Mouse (Mus musculus): ENCODE data around the gene Gnl3l. TPM values are rescaled to one million over a fixed set of nuclear protein-coding genes. Genes with fewer than 3 reads are reported as not detected.

Gene Gnl3l
- polyA plus RNA-seq, 1 experiment = 12.1 TPM

DNA sequence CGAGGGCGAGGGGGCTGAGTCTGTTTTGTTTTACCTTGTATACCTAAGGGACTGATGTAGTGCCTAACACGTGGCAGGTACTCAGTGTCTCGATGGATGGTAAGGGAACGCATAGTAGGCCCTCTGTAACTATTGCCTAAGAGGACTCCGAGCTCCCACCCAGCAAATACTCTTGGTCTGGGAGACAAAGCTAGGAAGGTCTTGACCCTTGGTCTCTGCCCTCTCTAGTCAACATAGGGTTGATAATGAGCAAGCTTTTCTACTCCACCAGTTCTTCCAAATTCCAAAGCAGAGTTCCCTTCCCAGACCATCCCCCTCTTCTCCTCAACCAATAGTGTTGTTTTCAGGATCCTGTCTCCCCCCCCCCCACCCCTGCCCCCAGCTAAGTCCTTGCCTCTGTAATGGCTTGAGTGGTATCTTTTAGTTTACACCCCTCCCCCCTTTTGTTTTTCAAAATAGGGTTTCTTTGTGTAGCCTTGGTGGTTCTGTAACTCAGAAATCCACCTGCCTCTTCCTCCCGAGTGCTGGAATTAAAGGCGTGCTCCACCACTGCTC is 32.6 kb upstream of the Gnl3l start:
- no peak overlapping the region for H3K4me3 ChIP-seq (replicated peaks; ENCODE audit: control insufficient read depth, low read depth, low read length)
- H3K4me1 ChIP-seq (ENCODE audit: control insufficient read depth, insufficient read depth, low read length) = no peaks in the 10 kb centered on the region
- 70% methylated on average over 8 of the region's 8 CpGs for WGBS
- no peak overlapping the region for H3K27ac ChIP-seq (ENCODE audit: control insufficient read depth, insufficient read depth, low read depth, low read length, poor library complexity)
- no peak for TF ChIP-seq POLR2A (IDR thresholded peaks at IDR 0.05; ENCODE audit: borderline replicate concordance, control insufficient read depth, low read depth, low read length)
- no peak for TF ChIP-seq CTCF (IDR thresholded peaks at IDR 0.05; ENCODE audit: control insufficient read depth, insufficient read depth, low read length)

DNA sequence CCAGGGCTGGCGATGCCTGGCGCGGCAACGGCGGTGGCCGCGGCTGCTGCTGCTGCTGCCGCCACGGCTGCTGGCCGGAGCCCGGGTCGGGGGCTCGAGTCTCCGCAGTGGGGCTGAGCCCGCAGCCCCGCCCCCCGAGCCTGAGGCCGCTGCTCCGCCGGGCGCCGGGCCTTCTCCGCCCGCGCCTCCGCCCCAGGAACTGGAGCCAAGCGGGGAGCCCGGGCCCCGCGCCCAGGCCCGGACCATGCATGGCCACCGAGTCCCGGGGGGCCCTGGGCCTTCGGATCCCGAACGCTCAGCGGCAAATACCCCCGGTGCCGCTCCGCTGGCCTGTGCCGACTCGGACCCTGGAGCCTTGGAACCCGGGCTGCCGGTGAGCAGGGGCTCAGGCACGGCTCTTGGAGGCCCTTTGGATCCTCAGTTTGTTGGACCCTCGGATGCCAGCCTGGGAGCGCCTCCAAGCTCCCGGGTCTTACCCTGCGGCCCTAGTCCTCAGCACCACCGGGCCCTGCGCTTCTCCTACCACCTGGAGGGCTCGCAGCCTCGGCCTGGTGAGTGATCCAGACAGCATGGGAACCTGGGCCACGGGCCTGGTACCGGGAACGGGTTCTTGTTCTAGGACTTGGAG is 30.4 kb upstream of the Gnl3l start:
- WGBS = 15% methylated on average over 54 of the region's 56 CpGs

DNA sequence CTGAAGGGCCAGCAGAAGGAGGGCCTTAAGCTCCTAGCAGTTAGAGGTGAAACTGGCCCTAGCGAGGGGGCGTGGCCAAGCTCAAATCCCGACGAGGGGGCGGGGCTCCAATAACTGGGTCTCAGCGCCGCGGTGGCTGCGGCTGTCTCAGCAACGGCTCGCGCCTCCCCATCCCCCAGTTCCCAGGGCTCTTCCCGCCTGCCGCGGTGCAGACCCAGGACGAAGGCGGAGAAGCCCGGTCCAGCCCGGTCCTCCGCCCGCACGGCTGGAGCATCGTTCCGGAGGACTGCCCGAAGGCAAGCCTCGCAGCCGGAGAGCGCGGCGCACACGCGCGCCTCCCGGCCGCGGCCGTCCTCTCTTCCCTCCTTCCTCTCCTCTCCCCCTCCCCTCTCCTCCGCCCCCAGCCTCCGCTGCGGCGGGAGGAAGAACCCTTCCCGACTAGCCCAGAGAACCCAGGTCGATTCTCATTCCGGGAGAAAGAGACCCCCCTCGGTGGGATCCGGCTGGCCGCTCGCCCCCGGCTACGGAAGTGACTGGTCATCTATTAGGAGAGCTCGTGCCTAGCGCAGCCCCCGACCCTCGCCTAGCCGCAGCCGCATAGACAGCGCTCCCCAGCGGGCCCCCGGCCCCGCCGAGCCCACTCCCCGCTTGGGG is 29.8 kb upstream of the Gnl3l start:
- TF ChIP-seq POLR2A (IDR thresholded peaks at IDR 0.05; ENCODE audit: borderline replicate concordance, control insufficient read depth, low read depth, low read length) (no peak), CTCF (IDR thresholded peaks at IDR 0.05; ENCODE audit: control insufficient read depth, insufficient read depth, low read length) (no peak)
- WGBS = 13% methylated on average over 44 of the region's 62 CpGs
- Histone ChIP-seq H3K4me1 (ENCODE audit: control insufficient read depth, insufficient read depth, low read length) (no peaks in the 10 kb centered on the region), H3K4me3 (replicated peaks; ENCODE audit: control insufficient read depth, low read depth, low read length) (no peak overlapping the region), H3K27ac (ENCODE audit: control insufficient read depth, insufficient read depth, low read depth, low read length, poor library complexity) (no peak overlapping the region)

More for the DNA sequence above, 30.4 kb upstream of the Gnl3l start:
- H3K4me3 ChIP-seq (replicated peaks; ENCODE audit: control insufficient read depth, low read depth, low read length) = no peak overlapping the region
- no peaks in the 10 kb centered on the region for H3K4me1 ChIP-seq (ENCODE audit: control insufficient read depth, insufficient read depth, low read length)
- no peak overlapping the region for H3K27ac ChIP-seq (ENCODE audit: control insufficient read depth, insufficient read depth, low read depth, low read length, poor library complexity)
- TF ChIP-seq POLR2A (IDR thresholded peaks at IDR 0.05; ENCODE audit: borderline replicate concordance, control insufficient read depth, low read depth, low read length) = no peak
- no peak for TF ChIP-seq CTCF (IDR thresholded peaks at IDR 0.05; ENCODE audit: control insufficient read depth, insufficient read depth, low read length)

- Histone ChIP-seq H3K4me1 (ENCODE audit: control insufficient read depth, insufficient read depth, low read length) (no peaks in the 10 kb centered on the region), H3K4me3 (replicated peaks; ENCODE audit: control insufficient read depth, low read depth, low read length) (no peak overlapping the region), H3K27ac (ENCODE audit: control insufficient read depth, insufficient read depth, low read depth, low read length, poor library complexity) (no peak overlapping the region)
- 72% methylated on average over 11 of the region's 11 CpGs for WGBS
- no peak for TF ChIP-seq POLR2A (IDR thresholded peaks at IDR 0.05; ENCODE audit: borderline replicate concordance, control insufficient read depth, low read depth, low read length)
- no peak for TF ChIP-seq CTCF (IDR thresholded peaks at IDR 0.05; ENCODE audit: control insufficient read depth, insufficient read depth, low read length)
These were observed 29.2 kb upstream of the Gnl3l start for GRCm38 (mm10) chrX:151046321-151046720.

- TF ChIP-seq POLR2A (IDR thresholded peaks at IDR 0.05; ENCODE audit: borderline replicate concordance, control insufficient read depth, low read depth, low read length) (no peak), CTCF (IDR thresholded peaks at IDR 0.05; ENCODE audit: control insufficient read depth, insufficient read depth, low read length) (no peak)
- Histone ChIP-seq H3K4me3 (replicated peaks; ENCODE audit: control insufficient read depth, low read depth, low read length) (no peak within 1 kb of the TSS), H3K4me1 (ENCODE audit: control insufficient read depth, insufficient read depth, low read length) (no peaks in the 10 kb centered on the region), H3K27ac (ENCODE audit: control insufficient read depth, insufficient read depth, low read depth, low read length, poor library complexity) (no peak within 1 kb of the TSS)
- WGBS = 82% methylated on average over 8 of the region's 8 CpGs
These were observed 28.7 kb upstream of the Gnl3l start, which contains the start of gene Fgd1 for GRCm38 (mm10) chrX:151045850-151046249. Fgd1 (plus strand) TSS chrX:151046150.

- WGBS = 79% methylated on average over 5 of the region's 5 CpGs
- H3K4me1 ChIP-seq (ENCODE audit: control insufficient read depth, insufficient read depth, low read length) = no peaks in the 10 kb centered on the region
- H3K27ac ChIP-seq (ENCODE audit: control insufficient read depth, insufficient read depth, low read depth, low read length, poor library complexity) = no peak overlapping the region
- TF ChIP-seq POLR2A (IDR thresholded peaks at IDR 0.05; ENCODE audit: borderline replicate concordance, control insufficient read depth, low read depth, low read length) (no peak), CTCF (IDR thresholded peaks at IDR 0.05; ENCODE audit: control insufficient read depth, insufficient read depth, low read length) (no peak)
- H3K4me3 ChIP-seq (replicated peaks; ENCODE audit: control insufficient read depth, low read depth, low read length) = no peak overlapping the region
These were observed 24.1 kb upstream of the Gnl3l start for GRCm38 (mm10) chrX:151041223-151041622.

DNA sequence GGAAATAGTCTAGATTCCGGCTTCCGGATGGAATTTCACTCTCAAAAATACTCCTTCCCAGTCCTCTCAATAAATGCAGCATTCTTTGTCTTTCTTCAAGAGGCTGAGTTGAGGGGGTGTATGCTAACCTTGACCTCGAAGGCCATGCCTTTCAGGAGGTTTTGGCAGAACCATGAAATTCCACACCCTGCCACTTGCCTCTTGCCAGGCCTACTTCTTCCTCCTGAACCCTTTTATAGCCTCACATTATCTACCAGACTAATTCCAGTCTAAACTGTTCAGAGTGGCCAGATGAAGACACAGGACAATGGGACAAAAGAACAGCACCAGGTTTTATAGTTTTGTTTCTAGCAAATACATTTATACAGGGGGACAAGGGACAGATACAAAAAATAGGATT is 14.3 kb upstream of the Gnl3l start:
- H3K4me1 ChIP-seq (ENCODE audit: control insufficient read depth, insufficient read depth, low read length) = no peaks in the 10 kb centered on the region
- no peak for TF ChIP-seq POLR2A (IDR thresholded peaks at IDR 0.05; ENCODE audit: borderline replicate concordance, control insufficient read depth, low read depth, low read length)
- no peak for TF ChIP-seq CTCF (IDR thresholded peaks at IDR 0.05; ENCODE audit: control insufficient read depth, insufficient read depth, low read length)
- no peak overlapping the region for H3K27ac ChIP-seq (ENCODE audit: control insufficient read depth, insufficient read depth, low read depth, low read length, poor library complexity)
- 88% methylated on average over 3 of the region's 3 CpGs for WGBS
- H3K4me3 ChIP-seq (replicated peaks; ENCODE audit: control insufficient read depth, low read depth, low read length) = no peak overlapping the region

GRCm38 (mm10) chrX:151018798-151019197 is 1.7 kb upstream of the Gnl3l start:
- WGBS = 76% methylated on average over 3 of the region's 3 CpGs
- H3K4me3 ChIP-seq (replicated peaks; ENCODE audit: control insufficient read depth, low read depth, low read length) = no peak overlapping the region
- no peaks in the 10 kb centered on the region for H3K4me1 ChIP-seq (ENCODE audit: control insufficient read depth, insufficient read depth, low read length)
- H3K27ac ChIP-seq (ENCODE audit: control insufficient read depth, insufficient read depth, low read depth, low read length, poor library complexity) = no peak overlapping the region
- no peak for TF ChIP-seq POLR2A (IDR thresholded peaks at IDR 0.05; ENCODE audit: borderline replicate concordance, control insufficient read depth, low read depth, low read length)
- no peak for TF ChIP-seq CTCF (IDR thresholded peaks at IDR 0.05; ENCODE audit: control insufficient read depth, insufficient read depth, low read length)

Measured in bone marrow, adult 2 months (tissue).